Mouse (Mus musculus) kidney, embryonic 16.5 days (tissue): ENCODE data around the gene Lrmda. TPM values are rescaled to one million over a fixed set of nuclear protein-coding genes. Genes with fewer than 3 reads are reported as not detected.

Experiments used
- ATAC-seq: fragments of 200-750 bp; cut with Nextera tagmentation; 2 replicates; pipeline ENCODE4 v1.8.0; 2017; ENCODE audit warnings: moderate TSS enrichment; ENCODE audit not compliant: low FRiP score, low TSS enrichment
- H3K27ac ChIP-seq: fragments of 300-500 bp; sonication (generic); 2 replicates; pipeline ENCODE4 v1.5.1; 2014; ENCODE audit warnings: low read length
- H3K27me3 ChIP-seq: fragments of 300-500 bp; sonication (generic); 2 replicates; pipeline ENCODE4 v1.6.1; 2014; ENCODE audit warnings: low read length, control low read depth, mixed read lengths; ENCODE audit not compliant: insufficient read depth
- H3K36me3 ChIP-seq: fragments of 300-500 bp; sonication (generic); 2 replicates; pipeline ENCODE4 v1.6.1; 2014; ENCODE audit warnings: low read length, control low read depth, mixed read lengths; ENCODE audit not compliant: insufficient read depth
- H3K4me1 ChIP-seq: fragments of 300-500 bp; sonication (generic); 2 replicates; pipeline ENCODE4 v1.6.1; 2014; ENCODE audit warnings: low read length, control low read depth, mixed read lengths; ENCODE audit not compliant: insufficient read depth
- H3K4me2 ChIP-seq: fragments of 300-500 bp; sonication (generic); replicated peaks from 2 replicates; pipeline ENCODE4 v1.6.1; 2014; ENCODE audit warnings: low read depth, low read length
- H3K4me3 ChIP-seq: fragments of 300-500 bp; sonication (generic); 2 replicates; pipeline ENCODE4 v1.5.1; 2014; ENCODE audit warnings: mild to moderate bottlenecking, low read length
- H3K9ac ChIP-seq: fragments of 300-500 bp; sonication (generic); replicated peaks from 2 replicates; pipeline ENCODE4 v1.6.1; 2014; ENCODE audit warnings: low read length
- H3K9me3 ChIP-seq: fragments of 300-500 bp; sonication (generic); 2 replicates; pipeline ENCODE4 v1.6.1; 2016; ENCODE audit warnings: low read length, control low read depth
- WGBS: fragments of 180-500 bp; shearing (Covaris S2); extraction: QIAGEN DNeasy Blood & Tissue Kit; methylation state at CpG from one replicate; pipeline ENCODE4 v1.1.7; 2014; 5-methylcytosine and 5-hydroxymethylcytosine counted together
- polyA plus RNA-seq: library from polyadenylated mRNA; unstranded; fragments of >200 nt; fragmentation: Nextera tagmentation; extraction: Ambion mirVana; gene quantifications from 2 replicates; pipeline ENCODE4 v1.2.1, GENCODE M21; 2015

The Lrmda gene
- polyA plus RNA-seq, 1 experiment from 2014 or later, result 0.76 TPM

DNA sequence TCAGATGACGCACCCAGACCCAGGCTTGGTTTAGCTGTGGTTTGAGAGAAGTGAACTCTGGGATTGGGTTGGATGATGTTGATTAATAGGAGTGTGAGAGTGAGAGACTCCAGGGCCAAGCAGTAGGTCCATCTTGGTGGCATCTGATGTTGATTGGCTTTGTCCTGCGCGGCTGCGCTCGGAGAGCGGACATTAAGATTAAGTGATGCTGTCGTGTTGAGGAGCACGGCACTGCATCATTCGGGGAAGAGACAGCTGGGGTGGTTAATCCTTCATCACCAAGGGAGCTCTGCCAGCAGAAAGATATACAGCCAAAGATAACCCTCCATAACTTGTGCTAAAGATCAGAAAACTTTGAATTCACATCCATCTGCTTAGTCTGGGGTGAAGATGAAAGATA is 172.7 kb downstream of the Lrmda start:
- Histone ChIP-seq H3K4me3 (no peak overlapping the region), H3K9me3 (no peaks in the 10 kb centered on the region), H3K36me3 (no peaks in the 10 kb centered on the region), H3K27me3 (peaks cover 12% of the 10 kb centered on the region; the same call in 1 of the 2 replicates), H3K4me2 (no peak overlapping the region), H3K4me1 (no peaks in the 10 kb centered on the region), H3K27ac (no peak overlapping the region), H3K9ac (no peak overlapping the region)
- 66% methylated on average over 9 of the region's 9 CpGs for WGBS
- ATAC-seq, result no peak

DNA sequence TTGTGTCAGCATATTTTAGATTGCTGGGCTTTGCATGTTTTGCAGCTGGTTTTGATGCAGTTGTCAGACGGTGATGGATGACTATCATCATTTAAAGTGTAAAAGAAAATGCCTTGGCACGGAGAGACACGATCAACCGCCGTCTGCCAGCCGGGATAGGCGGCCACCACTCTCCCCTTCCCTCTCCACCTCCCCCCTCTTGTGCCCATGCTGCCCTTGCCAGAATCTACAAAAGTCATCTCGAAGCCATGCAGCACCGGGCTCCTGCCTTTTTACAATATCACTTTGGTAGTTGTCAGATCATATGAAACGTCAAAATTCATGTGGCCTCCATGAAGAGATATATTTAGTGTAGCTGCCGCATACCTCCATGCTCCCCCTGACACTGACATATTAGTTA is 178.5 kb downstream of the Lrmda start:
- no peak overlapping the region for H3K27ac ChIP-seq
- 59% methylated on average over 11 of the region's 11 CpGs for WGBS

DNA sequence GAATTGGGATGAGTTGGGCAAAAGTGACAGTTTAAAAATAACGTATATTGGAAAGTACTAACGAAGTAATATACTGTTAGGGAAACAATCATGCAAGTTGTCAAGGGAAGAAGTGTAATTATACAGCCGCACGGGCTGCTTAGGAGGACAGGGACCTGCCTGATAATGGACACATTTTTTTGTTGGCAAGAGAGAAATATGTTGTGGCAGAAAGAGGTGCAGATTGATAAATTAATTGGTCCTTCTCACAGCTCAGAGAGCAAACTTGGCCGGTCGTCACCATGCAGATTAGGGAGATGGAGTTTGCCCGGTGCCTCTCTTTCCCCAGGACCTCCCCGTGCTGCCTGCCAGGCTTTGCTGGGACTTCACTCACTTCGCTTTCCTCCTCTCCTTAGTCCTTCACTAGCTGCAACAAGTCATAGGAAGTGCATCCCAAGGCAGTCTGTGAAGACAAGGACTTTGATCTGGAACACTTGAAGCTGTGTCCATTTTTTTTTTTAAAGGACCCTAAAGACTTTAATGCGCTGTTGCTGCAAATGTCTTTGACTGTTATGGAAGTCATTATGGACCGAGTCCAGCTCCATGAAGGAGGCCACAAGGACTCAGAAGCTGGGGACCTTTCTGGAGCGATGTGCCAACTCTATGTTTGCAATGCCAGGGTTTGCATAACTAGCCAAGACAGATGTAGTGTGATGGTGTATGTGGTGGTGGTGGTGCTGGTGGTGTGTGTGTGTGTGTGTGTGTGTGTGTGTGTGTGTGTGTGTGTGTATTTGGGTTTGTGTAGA is 179.3 kb downstream of the Lrmda start:
- 77% methylated on average over 12 of the region's 12 CpGs for WGBS
- no peaks in the 10 kb centered on the region for H3K4me1 ChIP-seq
- no peaks in the 10 kb centered on the region for H3K9me3 ChIP-seq
- H3K4me2 ChIP-seq, result no peak overlapping the region
- no peak overlapping the region for H3K27ac ChIP-seq
- no peak for ATAC-seq
- H3K36me3 ChIP-seq, result no peaks in the 10 kb centered on the region
- no peak overlapping the region for H3K4me3 ChIP-seq
- H3K27me3 ChIP-seq, result 0 out of 2 replicates have a peak, but pooled peaks cover 11% of the 10 kb centered on the region
- no peak overlapping the region for H3K9ac ChIP-seq

More for the DNA sequence above, 178.5 kb downstream of the Lrmda start:
- Histone ChIP-seq H3K4me2 (no peak overlapping the region), H3K9ac (no peak overlapping the region), H3K4me3 (no peak overlapping the region), H3K27me3 (0 out of 2 replicates have a peak, but pooled peaks cover 11% of the 10 kb centered on the region), H3K4me1 (no peaks in the 10 kb centered on the region), H3K9me3 (no peaks in the 10 kb centered on the region), H3K36me3 (no peaks in the 10 kb centered on the region)
- no peak for ATAC-seq

DNA sequence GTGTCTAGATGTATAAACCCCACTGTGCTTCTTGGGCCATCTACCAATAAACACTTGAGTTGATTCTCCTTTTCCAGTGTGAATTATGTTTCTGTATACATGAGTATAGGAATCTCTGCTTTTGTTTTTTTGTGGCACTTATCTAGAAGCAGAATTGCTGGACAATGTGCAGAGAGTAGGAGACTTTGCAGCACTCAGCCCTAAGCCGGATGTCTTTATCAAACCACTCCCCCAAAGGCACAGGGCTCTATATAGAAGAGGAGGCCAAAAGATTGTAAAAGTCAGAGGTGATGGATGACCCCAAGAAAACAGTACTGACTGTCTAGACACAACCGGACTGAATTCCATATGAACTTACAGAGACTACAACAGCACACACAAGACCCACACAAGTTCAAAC is 182.2 kb downstream of the Lrmda start:
- WGBS, result 32% methylated on average over 2 of the region's 2 CpGs

DNA sequence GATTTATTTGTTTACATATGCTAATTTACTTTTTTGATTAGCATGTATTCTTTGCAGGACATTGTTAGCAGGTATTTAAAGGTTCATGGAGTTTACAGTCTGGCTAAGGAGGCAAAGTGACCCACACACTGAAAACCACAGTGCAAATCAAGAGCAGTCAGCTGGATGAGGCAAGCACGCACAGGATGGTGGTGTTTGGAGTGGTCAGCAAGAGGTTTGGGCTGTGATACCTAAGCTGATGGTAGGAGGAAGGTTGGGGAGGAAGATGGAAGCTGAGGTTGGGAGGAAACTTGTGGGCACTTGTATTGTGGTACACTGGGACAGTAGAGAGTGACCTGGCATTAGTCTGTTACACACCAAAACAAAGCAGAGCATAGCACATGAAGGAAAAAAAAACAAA is 191.1 kb downstream of the Lrmda start:
- ATAC-seq, result no peak
- WGBS, result 80% methylated on average over 1 of the region's 1 CpGs
- peaks cover 17% of the 10 kb centered on the region for H3K4me1 ChIP-seq
- H3K4me3 ChIP-seq, result no peak overlapping the region
- H3K4me2 ChIP-seq, result no peak overlapping the region
- peaks cover 21% of the 10 kb centered on the region for H3K27me3 ChIP-seq
- no peak overlapping the region for H3K27ac ChIP-seq
- no peaks in the 10 kb centered on the region for H3K36me3 ChIP-seq
- no peaks in the 10 kb centered on the region for H3K9me3 ChIP-seq
- H3K9ac ChIP-seq, result no peak overlapping the region

More for the DNA sequence above, 182.2 kb downstream of the Lrmda start:
- H3K9me3 ChIP-seq, result no peaks in the 10 kb centered on the region
- H3K36me3 ChIP-seq, result no peaks in the 10 kb centered on the region
- H3K9ac ChIP-seq, result no peak overlapping the region
- no peak overlapping the region for H3K4me2 ChIP-seq
- no peaks in the 10 kb centered on the region for H3K4me1 ChIP-seq
- no peak overlapping the region for H3K4me3 ChIP-seq
- no peak for ATAC-seq
- H3K27ac ChIP-seq, result no peak overlapping the region
- 0 out of 2 replicates have a peak, but pooled peaks cover 11% of the 10 kb centered on the region for H3K27me3 ChIP-seq

DNA sequence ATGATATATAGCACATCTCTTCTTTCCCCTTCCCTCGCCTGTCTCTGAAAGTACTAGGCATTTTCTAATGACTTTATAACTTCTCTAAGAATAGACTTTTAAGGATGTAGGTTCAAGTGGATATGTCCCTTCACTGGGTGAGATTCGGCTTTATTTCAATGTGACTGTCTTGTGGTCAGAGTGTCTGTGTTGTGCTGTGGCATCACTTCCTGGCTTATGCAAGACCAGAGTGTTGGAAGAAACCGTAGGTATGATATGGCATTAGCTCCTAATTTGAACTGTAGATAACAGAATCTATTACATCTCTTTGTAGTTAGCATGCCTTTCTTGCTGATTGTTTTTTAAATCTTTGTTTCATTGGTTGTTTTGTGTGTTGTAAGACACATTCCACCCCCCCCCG is 198.7 kb downstream of the Lrmda start:
- H3K9me3 ChIP-seq, result 0 out of 2 replicates have a peak, but pooled peaks cover 3% of the 10 kb centered on the region
- no peaks in the 10 kb centered on the region for H3K27me3 ChIP-seq
- no peak overlapping the region for H3K9ac ChIP-seq
- 82% methylated on average over 4 of the region's 4 CpGs for WGBS
- no peak overlapping the region for H3K4me3 ChIP-seq
- H3K27ac ChIP-seq, result no peak overlapping the region
- no peaks in the 10 kb centered on the region for H3K36me3 ChIP-seq
- peaks cover 27% of the 10 kb centered on the region for H3K4me1 ChIP-seq
- H3K4me2 ChIP-seq, result no peak overlapping the region
- no peak for ATAC-seq

DNA sequence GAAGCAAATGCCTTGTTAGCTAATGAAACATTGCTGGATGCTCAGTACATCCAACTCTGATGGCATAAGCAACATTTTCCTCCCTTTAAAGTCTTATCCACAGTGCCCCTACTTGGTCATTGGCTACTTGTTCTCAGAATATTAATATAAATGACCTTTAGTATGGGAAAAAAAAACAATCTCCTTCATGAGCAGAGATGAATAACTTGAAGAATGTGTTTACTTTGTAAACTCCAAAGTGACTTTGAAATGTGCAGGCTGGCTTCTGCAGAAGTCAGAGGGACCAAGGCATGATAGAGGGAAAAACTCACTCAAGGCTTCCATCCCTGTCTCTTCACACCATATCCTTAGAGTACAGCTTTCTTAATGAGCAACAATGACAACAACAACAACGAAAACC is 202.5 kb downstream of the Lrmda start:
- 55% methylated on average over 1 of the region's 1 CpGs for WGBS
- Histone ChIP-seq H3K36me3 (no peaks in the 10 kb centered on the region), H3K4me3 (no peak overlapping the region), H3K4me1 (peaks cover 9% of the 10 kb centered on the region), H3K27me3 (no peaks in the 10 kb centered on the region), H3K9ac (no peak overlapping the region), H3K9me3 (0 out of 2 replicates have a peak, but pooled peaks cover 3% of the 10 kb centered on the region), H3K4me2 (no peak overlapping the region), H3K27ac (no peak overlapping the region)
- ATAC-seq, result no peak

DNA sequence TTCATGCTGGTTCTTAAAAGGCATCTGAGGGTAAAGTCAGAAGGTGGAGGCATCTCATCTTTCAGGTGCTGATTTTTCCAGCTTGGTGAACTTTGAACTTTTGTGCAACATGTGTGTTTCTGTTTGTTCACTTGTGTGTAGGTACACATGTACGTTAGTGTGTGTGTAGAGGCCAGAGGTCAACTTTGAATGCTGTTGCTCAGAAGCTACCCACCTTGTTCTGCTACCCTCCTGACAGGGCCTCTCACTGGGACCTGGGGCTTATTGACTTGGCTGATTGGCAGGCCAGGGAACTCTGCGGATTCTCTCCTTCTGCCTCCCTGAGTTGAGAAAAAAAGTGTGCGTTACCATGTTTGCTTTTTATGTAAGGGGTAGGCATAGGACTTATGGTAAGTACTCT is 203.1 kb downstream of the Lrmda start:
- H3K4me2 ChIP-seq, result no peak overlapping the region
- H3K4me3 ChIP-seq, result no peak overlapping the region
- peaks cover 9% of the 10 kb centered on the region for H3K4me1 ChIP-seq
- H3K27me3 ChIP-seq, result no peaks in the 10 kb centered on the region
- no peak overlapping the region for H3K27ac ChIP-seq
- WGBS, result 79% methylated on average over 3 of the region's 3 CpGs
- no peaks in the 10 kb centered on the region for H3K36me3 ChIP-seq
- H3K9me3 ChIP-seq, result 0 out of 2 replicates have a peak, but pooled peaks cover 3% of the 10 kb centered on the region
- no peak for ATAC-seq
- no peak overlapping the region for H3K9ac ChIP-seq

DNA sequence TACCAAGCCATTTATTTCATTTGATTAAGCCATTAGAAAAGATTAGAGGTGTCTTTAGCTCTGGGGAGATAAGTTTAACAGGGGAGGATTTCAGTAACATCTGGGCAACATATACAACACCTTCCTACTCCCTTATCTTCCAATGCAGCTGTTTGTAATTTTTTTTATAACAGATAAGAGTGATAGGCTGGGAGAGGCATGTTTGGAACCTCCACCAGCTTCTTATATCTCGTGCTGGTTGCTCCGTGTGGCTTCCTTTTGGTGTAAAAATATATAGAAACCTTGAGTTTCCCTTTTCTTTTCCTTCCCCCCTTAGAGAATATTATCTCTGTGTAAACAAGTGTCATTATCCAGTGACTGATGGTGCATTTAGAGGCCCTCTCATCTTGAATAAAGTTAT is 206.7 kb downstream of the Lrmda start:
- H3K4me1 ChIP-seq, result peaks cover 5% of the 10 kb centered on the region
- no peak overlapping the region for H3K4me3 ChIP-seq
- H3K27me3 ChIP-seq, result no peaks in the 10 kb centered on the region
- H3K27ac ChIP-seq, result no peak overlapping the region
- no peaks in the 10 kb centered on the region for H3K9me3 ChIP-seq
- no peaks in the 10 kb centered on the region for H3K36me3 ChIP-seq
- H3K4me2 ChIP-seq, result no peak overlapping the region
- WGBS, result 89% methylated on average over 2 of the region's 2 CpGs
- H3K9ac ChIP-seq, result no peak overlapping the region
- ATAC-seq, result no peak

DNA sequence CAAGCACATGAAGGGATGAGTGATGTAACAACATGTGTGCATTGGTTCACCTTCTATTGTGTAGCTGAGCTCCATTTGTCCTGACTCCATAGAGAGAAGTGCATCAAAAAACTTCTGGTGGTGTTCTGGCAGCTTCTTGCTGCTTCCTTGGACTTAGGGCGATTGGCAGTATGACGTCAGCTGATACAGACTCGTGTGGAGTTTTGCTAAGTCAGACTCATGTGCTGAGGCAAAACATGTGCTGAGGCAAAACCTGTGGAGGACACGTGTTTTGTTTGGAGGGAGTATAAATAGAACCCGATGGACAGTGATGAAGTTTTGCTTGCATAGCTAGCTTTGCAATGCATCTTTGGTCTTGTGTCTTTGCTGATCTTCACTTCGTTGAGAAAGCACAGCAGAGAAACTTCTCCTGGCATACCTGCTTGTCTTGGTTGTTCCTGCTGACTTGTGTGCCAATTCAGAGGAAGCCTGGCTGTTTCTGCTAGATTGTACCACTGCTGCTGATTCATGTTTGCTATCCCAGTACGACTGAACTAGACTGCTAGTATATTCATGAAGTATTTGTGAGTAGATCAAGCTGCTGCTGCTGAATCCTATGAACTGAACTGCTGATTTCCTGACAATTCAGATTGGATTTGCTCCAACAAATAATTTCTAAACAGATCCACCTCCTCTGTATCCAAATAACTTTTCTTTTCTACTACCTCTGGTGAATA is 208.9 kb downstream of the Lrmda start:
- 71% methylated on average over 7 of the region's 7 CpGs for WGBS
- Histone ChIP-seq H3K9ac (no peak overlapping the region), H3K27me3 (no peaks in the 10 kb centered on the region), H3K27ac (no peak overlapping the region), H3K4me3 (no peak overlapping the region), H3K9me3 (no peaks in the 10 kb centered on the region), H3K36me3 (no peaks in the 10 kb centered on the region), H3K4me2 (no peak overlapping the region), H3K4me1 (no peaks in the 10 kb centered on the region)
- ATAC-seq, result no peak
